Mouse (Mus musculus): Measurements from ENCODE around the gene Cers6.

The Cers6 gene

GRCm38 (mm10) chr2:68916299-68916698 is 55.1 kb downstream of the Cers6 start:
- DNase-seq (ENCODE audit: low spot score in 2 of 2), result no peak

DNA sequence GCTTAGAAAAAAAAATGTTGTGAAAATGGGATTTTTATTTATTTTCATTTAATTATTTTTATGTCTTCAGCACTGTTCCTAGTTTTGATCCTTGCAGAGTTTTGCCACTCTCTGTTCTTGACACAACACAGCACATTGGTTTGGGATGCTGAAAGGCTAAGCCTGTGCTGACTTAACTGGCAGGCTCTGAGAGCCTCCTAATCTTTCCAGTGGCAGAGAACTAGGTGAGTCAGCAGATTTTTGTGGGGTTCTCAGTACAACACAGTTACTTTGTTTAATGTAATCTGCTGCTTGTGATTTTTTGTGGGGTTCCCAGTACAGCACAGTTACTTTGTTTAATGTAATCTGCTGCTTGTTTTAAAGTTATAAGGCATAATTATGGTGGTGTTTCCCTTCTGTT is 55.8 kb downstream of the Cers6 start:
- DNase-seq (ENCODE audit: low spot score in 2 of 2), result no peak

GRCm38 (mm10) chr2:68917524-68917923 is 56.3 kb downstream of the Cers6 start:
- DNase-seq (ENCODE audit: low spot score in 2 of 2), result no peak

GRCm38 (mm10) chr2:68924344-68924743 is 63.1 kb downstream of the Cers6 start:
- DNase-seq (ENCODE audit: low spot score in 2 of 2), result no peak

- no peak for DNase-seq (ENCODE audit: low spot score in 2 of 2)
Observed at GRCm38 (mm10) chr2:68925542-68925941, 64.3 kb downstream of the Cers6 start.

- DNase-seq (ENCODE audit: low spot score in 2 of 2), result no peak
Observed at GRCm38 (mm10) chr2:68926913-68927790, 65.9 kb downstream of the Cers6 start.

DNA sequence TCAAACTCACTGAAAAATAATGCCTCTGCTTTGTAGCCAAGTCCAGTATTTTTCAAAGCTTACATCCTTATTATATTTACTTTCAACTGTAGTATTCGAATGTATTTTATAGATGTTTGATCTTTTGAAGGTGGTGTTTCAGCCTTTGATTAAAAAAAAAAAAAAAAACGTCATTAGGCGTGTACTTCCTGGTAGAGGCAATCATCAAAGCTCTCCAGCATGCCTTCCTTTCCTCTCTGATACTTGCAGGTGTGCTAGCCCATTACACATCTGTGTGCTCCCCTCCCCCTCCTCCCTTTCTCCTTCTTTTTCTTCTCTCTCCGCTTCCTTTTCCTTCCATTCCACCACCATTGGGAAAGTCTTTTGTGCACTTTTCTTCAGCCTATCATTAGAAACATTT is 71.0 kb downstream of the Cers6 start:
- DNase-seq (ENCODE audit: low spot score in 2 of 2), result no peak

DNA sequence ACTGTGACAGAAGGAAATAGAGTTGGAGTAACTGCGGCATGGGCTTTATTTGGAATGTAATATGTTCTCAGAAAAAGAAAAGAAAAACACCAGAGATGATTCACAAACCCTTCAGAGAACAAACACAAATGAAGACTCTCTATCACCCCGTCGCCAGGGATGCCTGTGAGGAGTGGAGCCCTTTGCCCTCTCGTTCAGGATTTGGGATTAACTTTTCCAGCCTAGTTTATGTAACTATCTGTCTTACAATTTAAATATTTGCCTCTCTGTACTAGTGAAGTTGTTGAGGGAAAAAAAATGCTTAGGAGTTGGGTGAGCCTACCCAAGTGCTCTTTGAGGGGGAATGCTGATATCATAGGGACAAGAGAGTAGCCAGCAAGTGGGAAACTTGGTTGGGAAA is 71.4 kb downstream of the Cers6 start:
- DNase-seq (ENCODE audit: low spot score in 2 of 2), result no peak

DNA sequence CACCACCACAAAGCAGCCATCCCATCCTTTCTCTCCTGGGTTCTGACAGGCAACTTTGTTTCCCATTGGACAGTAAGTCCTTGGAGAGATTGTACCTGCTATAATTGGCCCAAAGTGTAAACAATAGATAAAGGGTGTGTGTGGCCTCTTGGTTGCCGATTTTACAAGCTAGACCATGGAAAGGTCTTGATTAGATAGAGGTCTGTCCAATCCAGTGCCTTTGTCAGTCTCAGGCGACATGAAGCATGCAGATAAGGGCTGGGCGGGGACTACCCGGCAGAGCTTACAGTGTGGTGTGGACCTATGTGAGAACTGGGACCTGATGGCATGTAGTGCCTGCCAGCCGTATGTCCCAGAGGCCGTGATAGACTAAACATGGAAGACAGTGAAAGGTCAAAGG is 73.4 kb downstream of the Cers6 start:
- DNase-seq (ENCODE audit: low spot score in 2 of 2), result peak in 1 of 2 experiments; percentile 25

DNA sequence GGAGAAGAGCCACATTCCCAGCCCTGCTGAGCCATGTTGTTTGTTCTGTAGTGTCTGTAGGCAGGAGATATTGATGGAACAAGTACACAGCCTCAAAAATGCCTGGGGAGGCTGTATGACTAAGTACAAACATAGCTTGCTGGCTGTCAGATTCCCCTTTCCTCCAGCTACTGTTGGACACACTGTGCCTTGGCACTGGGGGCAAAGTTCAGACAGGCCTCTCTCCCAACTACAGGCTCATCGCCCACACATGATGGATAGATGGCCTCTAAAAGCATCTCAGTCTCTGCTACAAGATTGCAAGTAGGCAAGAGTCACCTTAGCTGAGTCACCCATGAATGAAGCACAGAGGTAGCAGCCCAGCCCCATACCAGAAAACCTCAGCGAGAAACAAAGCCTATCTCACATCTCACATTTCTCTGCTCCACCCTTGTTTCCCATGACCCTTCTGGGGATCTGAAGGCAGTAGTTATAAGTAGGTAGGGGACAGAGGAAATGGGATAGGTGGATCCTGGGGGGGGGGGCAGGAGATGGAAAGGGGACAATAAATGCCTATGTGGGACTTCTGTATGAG is 74.6 kb downstream of the Cers6 start:
- peak in 1 of 2 experiments; percentile 22 for DNase-seq (ENCODE audit: low spot score in 2 of 2)

DNA sequence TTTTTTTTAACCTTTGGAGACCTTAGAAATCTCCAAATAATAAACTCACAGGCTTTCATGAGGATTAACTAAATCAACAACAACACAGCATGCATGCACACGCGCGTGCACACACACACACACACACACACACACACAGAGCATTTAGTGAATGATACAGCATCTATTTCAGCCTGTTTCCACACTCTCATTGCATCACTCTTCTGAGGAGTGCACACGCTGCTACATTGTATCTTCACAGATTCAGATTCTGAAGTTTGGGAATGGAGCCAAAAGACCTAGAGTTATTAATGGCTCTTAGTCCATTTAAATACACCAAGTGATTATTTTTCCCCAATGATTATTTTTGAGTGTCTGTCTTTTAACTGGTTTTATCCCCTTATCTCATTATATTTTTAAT is 75.5 kb downstream of the Cers6 start:
- no peak for DNase-seq (ENCODE audit: low spot score in 2 of 2)

DNA sequence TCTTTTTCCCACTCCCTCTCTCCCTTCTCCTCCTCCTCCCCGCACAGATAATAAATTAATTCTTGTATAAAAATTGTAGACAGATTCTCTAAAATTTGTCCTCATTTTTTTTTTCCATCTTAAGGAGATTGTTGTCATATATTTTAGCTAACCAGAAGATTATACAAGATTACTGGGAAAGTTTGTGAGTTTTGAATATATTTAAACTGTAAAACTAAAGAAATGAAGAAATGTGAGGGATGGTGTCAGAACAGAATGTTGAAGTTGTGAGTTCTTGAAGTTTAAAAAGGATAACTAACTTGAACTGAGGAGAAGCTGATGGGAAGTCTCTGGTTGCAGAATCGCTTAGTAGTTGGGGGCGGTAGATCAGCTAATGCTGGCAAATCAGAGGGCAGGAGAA is 76.6 kb downstream of the Cers6 start:
- no peak for DNase-seq (ENCODE audit: low spot score in 2 of 2)

DNA sequence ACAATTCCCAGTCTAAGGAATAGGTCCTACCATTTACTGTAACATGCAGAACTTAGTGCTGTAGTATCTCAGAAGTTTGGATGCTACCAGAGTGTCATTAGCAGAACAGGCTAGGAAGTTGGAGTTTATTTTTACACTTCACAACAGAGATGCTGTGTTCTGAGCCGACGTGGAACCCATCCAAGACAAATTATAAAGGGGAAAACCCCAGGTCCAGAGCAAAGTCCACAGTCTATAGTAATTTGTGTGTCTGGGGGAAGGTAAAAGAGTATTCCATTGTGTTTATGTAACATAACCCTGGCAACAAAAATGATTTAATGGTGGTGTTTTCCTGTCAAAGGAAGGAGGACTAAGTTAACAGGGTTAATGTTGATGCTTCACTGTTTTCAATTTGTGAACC is 83.7 kb downstream of the Cers6 start:
- DNase-seq (ENCODE audit: low spot score in 2 of 2), result peak in 1 of 2 experiments; percentile 11

DNA sequence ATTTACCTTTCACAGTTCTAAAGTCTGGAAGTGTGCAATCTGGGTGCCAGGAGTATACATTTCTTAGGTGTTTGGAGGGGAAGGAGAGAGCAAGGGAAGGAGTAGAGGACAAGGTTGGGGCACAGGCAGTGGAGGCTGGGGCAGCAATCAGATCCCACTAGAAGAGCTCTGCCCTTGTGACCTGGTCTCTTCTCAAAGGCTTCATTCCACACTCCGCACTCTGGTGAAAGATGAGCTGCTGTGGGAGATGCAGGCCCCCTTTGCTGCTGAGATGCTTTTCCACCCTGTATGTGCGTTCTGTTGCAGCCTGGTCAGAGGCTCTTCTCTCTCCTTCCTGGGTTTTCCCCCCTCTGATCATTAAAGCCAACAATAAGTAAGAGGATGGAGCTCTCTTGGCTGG is 84.7 kb downstream of the Cers6 start:
- peak in 1 of 2 experiments; percentile 12 for DNase-seq (ENCODE audit: low spot score in 2 of 2)

DNA sequence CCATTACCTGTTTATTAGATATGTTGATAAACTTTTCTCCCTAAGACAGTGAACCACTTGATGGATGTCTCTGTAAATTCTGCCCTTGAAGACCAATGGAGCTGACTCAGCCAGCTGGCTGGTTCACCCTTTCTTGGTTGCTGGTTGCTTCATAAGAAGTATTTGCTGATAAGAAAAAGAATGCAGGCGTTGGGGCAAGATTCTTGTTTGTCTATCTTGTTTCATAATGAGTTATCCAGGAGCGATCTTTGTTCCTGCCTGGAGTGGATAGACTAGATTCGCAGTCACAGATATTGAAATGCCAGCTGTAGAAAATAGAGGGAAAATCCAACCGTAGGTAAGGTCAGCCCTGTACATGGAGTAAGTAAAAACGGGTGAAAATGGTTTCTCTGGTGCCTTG is 85.6 kb downstream of the Cers6 start:
- peak in 1 of 2 experiments; percentile 9 for DNase-seq (ENCODE audit: low spot score in 2 of 2)

DNA sequence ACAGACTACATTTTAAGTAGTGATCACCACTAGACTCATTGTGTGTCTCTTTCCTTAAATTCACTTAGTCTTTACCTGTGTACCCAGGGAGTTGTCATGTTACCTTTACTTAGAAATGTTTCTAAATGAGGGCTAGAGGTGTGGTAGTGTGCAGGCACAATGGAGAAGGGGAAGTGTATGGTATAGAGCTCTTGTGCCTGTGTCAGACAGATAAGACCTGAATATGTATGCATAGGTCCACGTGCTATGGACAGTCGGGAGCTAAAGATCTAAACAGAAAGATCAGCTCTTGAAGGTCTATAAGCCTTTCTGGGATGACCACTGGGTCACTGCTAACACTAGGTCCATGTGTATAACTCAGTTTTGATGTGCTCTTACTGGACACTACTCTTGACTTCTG is 87.9 kb downstream of the Cers6 start:
- peak in 1 of 2 experiments; percentile 9 for DNase-seq (ENCODE audit: low spot score in 2 of 2)

GRCm38 (mm10) chr2:68949728-68950127 is 88.5 kb downstream of the Cers6 start:
- DNase-seq (ENCODE audit: low spot score in 2 of 2), result peak in 1 of 2 experiments; percentile 15

DNA sequence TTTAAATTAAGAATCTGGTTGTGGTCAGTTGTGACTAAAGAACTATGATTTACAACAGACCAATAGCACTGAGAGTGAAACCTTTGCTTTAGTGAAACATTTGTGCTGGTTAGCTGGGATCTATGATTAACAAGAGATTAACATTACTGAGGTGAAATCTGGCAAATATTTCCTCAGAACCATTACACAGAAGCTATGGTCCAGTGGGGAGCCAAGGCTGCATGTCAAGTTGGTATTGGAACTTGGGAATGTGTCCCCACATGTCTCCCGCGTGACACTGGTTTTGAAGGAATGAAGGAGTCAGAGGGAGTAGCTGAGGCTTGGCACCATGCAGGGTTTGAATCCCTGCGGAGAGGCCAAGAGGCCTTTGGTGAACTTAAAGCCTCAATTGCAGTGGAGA is 90.5 kb downstream of the Cers6 start:
- DNase-seq (ENCODE audit: low spot score in 2 of 2), result peak in 1 of 2 experiments; percentile 5

DNA sequence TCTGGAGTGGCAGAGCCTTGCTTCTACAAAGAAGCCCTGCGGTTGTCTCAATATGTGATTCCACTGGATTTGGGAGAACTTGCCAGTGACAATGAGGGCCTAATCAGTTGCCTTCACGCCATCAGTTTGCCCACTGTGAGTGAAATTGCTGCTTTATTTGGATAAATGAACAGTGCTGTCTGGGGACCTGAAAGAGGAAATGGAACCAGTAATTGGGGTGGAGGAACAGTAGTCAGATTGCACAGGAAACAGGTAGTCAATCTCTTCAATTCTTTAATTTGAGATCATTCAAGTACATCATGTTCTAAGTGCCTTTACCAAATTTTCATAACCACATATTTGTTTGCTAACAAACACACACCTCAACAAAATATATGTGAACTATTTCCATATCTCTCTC is 92.4 kb downstream of the Cers6 start:
- peak in 1 of 2 experiments; percentile 11 for DNase-seq (ENCODE audit: low spot score in 2 of 2)

DNA sequence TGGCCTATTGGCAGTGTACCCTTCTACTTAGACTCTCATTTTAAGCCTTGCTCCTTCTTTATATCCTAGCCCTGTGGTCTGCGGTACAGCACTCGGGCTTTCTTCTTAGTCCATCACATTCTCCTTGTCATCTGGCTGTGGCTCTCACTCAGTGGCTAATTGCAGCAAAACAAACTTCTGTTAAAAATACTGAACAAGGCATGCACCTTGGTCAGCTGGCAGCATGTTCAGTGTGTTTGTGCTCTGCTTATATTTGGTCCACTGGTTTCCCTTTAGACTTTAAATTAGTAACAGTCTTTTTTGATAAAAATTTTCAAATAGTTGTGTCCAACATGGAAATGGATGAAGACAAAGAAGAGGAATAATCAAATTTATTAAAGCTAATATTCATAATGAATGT is 94.3 kb downstream of the Cers6 start:
- DNase-seq (ENCODE audit: low spot score in 2 of 2), result peak in 1 of 2 experiments; percentile 11

DNA sequence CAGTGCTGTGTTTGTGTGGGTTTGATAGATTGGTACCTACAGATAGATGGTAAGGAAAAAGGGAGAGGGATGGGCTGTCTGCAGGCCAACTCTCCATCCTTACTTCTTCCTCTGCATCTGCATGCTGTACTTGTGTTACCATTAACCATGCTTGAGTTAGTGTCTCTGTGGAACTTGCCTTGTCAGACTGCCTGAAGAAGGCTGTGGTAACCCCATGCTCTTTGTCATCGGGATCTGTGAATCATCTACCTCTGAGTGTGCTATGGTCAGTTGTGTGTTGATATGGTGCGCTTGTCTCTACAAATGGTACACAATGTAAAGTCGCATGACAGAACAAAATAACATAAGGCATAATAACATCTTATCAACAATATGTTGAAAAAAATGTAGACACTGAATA is 94.9 kb downstream of the Cers6 start:
- DNase-seq (ENCODE audit: low spot score in 2 of 2), result peak; percentile 16

GRCm38 (mm10) chr2:68957831-68958230 is 96.6 kb downstream of the Cers6 start:
- peak in 1 of 2 experiments; percentile 34 for DNase-seq (ENCODE audit: low spot score in 2 of 2)

DNA sequence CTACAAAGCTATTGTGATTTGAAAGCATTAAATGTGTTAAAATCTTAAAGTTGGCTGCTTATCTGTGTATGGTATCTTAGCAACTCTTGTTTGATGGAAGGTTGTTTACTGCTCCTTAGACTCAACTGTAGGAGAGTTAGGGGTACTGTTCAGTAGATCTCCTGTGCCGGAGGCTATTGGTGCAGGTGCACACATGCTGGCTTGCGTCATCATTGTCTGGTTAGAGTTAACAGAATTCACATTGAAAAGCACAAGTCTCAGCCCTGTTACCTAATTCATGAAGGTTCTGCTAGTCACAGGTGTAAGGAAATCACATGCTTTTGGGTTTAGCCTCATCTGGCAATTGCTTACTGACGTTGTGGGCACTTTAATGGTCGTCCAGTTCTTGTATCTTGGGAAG is 98.3 kb downstream of the Cers6 start:
- DNase-seq (ENCODE audit: low spot score in 2 of 2), result peak in 1 of 2 experiments; percentile 13

Data from right cerebral cortex, postnatal 10 days (tissue).